Mouse (Mus musculus): Measurements from ENCODE around the gene Actg1.

DNA sequence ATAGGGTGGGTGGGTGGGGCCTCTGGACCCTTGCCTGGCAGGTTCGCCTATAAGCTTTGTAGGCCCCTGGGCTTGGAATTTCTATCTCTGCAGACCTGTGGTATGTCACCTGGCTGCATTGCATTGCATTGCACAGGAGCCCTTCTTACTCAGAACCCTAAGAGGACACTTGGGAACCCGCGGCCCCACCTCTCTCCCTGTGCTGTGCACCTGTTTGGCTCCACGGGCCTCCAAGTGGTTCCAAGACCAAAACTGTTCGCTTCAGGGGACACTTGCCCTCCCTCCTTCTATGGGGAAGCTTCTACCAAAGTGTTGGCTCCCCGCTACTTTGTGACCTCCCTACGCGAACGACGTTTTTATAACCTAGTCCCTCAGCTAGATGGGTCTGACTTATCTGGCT, 36.8 kb downstream of the Actg1 start:
- TF ChIP-seq CTCF (IDR thresholded peaks at IDR 0.05; ENCODE audit: extremely low read depth, insufficient read depth, insufficient read length, insufficient replicate concordance), result no peak
- no peak for TF ChIP-seq POLR2A (IDR thresholded peaks at IDR 0.05; ENCODE audit: low read depth, low read length)
